ENCODE assay signal across 8 mouse cellular contexts in the genomic region with DNA sequence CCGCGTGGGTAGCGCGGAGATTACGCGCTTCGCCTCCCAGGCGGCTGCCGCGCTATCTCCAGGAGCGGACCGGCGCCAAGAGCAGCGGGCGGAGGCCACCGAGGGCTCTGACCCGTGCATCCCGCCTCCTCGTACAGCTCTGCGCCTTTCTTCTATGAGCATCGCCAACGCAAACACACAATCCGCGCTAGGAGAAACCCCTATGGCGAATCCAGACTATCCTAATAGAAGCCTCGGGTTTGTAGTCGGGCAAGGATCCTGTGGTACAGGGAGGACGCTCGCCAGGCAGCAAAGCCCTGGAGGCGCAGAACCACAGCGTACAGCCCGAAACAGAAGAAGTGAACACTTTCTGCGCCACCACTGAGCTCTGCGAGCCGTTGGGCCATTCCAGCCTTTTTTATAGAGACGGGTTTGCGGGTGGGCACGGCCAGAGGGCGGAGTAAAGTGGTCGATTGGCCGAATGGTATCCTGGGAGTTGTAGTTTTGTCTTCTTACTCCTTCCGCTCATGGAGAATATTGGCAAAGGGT.
DNase-seq lines count a peak whose midpoint lies in the region; ATAC-seq and TF ChIP-seq lines count a peak whose summit lies in the region.

No protein-coding gene starts in this region.

- peak overlapping the region; percentile 87 for H3K27ac ChIP-seq in hindbrain, embryonic 15.5 days (replicated peaks)

- H3K4me2 ChIP-seq in hindbrain, embryonic 15.5 days = peak overlapping the region; percentile 81

- under 1% methylated on average over 42 of the region's 42 CpGs for WGBS in hindbrain, embryonic 15.5 days

- in situ Hi-C loops in Patski (cut with MboI; ENCODE audit: low pct_unique_long_range_greater_than_20kb) = no loop called here

- ATAC-seq in Patski = peak; percentile 88
- peak; percentile 92 for ATAC-seq in hindbrain, embryonic 15.5 days (ENCODE audit: low FRiP score, low read depth)

- CTCF ChIA-PET in Patski (lab: Charles Lee) = interaction anchor here (0.7 to 1.5 kb wide), 3 partner anchors 20 to 610 kb away, joined by 3 to 4 read pairs (median 3); no protein-coding TSS in a partner anchor

- DNase-seq in Patski (ENCODE audit: low read depth, low spot score) = peak; percentile 54
- DNase-seq in cerebellum, postnatal 14 days = peak; percentile 88 to 93
- peak; percentile 95 for DNase-seq in frontal cortex, postnatal 36 days (ENCODE audit: low spot score in 2 of 2)
- DNase-seq in layer of hippocampus, postnatal 36 days = peak; percentile 93 to 97
- peak; percentile 78 for DNase-seq in lung, postnatal 14 days
- peak; percentile 55 for DNase-seq in retina, adult 2 months (ENCODE audit: low read depth, low spot score)
- peak; percentile 86 for DNase-seq in urinary bladder, adult 2 months (ENCODE audit: low spot score)

- TF ChIP-seq CTCF in Patski (IDR thresholded peaks at IDR 0.05) = no peak

- H3K4me3 ChIP-seq in hindbrain, embryonic 15.5 days = peak overlapping the region; percentile 85

- H3K9ac ChIP-seq in hindbrain, embryonic 15.5 days = peak overlapping the region; percentile 93

- H3K9me3 ChIP-seq in hindbrain, embryonic 15.5 days = no peaks in the 10 kb centered on the region

- no peaks in the 10 kb centered on the region for H3K36me3 ChIP-seq in hindbrain, embryonic 15.5 days

- no peaks in the 10 kb centered on the region for H3K27me3 ChIP-seq in Patski
- no peaks in the 10 kb centered on the region for H3K27me3 ChIP-seq in hindbrain, embryonic 15.5 days

- POLR2A ChIA-PET in Patski (lab: Charles Lee) = interaction anchor here (0.6 to 1.1 kb wide), 4 partner anchors 15 to 289 kb away, joined by 3 to 7 read pairs (median 4); no protein-coding TSS in a partner anchor

- peaks cover 35% of the 10 kb centered on the region for H3K4me1 ChIP-seq in hindbrain, embryonic 15.5 days (replicated peaks)

Comparison
In these comparisons a context has a peak if more than half of its experiments do, and no peak if none do; other contexts are left out.
1. Peak in every context shown above with its lines: DNase-seq, ATAC-seq, H3K4me3 ChIP-seq and H3K27ac ChIP-seq.